Mouse (Mus musculus): ENCODE measurements around the gene Znrf4. TPM values are rescaled to one million over a fixed set of nuclear protein-coding genes. Genes with fewer than 3 reads are reported as not detected.

Gene Znrf4
- polyA plus RNA-seq (2015; fragmentation: Nextera tagmentation; extraction: Ambion mirVana) = not detected in 2 replicates

DNA sequence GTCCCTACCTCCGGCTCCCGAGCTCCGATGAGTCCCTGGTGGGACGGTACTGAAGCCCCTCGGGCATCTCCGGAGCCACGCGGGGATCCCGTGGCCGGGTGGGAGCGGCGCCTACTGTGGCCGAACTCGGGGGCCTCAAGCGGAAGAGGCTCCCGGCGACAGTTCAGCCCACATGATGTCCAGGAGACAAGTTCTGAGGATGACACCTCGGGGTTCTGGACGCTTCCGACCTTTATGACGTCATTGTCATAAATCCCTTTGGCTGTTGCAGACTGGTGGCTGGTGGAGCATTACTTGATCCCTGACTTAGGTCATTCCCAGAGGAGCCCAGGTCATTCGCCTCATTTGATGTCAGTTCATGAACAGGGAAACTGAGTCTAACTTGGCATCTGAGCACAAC is at the start of gene Znrf4:
Znrf4 (minus strand) TSS at position 122 of the 400 bp plus-strand sequence.
- ATAC-seq (ENCODE audit: insufficient number of reproducible peaks, insufficient read depth, low FRiP score, low TSS enrichment, low read depth) = no peak
- Histone ChIP-seq H3K4me3 (peak within 1 kb of the TSS; percentile 35), H3K9me3 (0 out of 2 replicates have a peak, but pooled peaks cover 3% of the 10 kb centered on the region), H3K4me2 (peak within 1 kb of the TSS; percentile 54), H3K9ac (peak within 1 kb of the TSS; percentile 46), H3K27ac (no peak within 1 kb of the TSS), H3K4me1 (peaks cover 42% of the 10 kb centered on the region), H3K27me3 (peaks cover 74% of the 10 kb centered on the region), H3K36me3 (no peaks in the 10 kb centered on the region)
- 65% methylated on average over 22 of the region's 22 CpGs for WGBS

DNA sequence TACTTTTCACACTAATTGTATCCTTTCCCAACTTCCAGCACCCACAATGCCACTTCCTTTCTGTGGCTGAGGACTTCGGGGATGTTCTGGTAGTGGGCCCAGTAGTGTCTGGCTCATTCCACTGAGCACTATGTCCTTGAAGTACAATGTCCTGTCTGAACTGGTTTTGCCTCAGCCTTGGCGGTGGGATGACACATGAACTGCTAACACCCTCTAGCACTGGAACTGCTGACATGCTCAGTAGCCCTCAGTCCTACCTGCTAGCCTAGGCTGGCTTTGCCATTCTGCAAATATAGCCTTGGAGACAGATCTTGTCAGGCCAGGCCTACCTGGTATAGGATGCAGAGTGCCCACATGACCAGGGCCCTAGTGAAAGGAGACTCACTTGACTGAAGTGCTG is 49.6 kb upstream of the Znrf4 start:
- 95% methylated on average over 2 of the region's 2 CpGs for WGBS
- H3K36me3 ChIP-seq = peaks cover 62% of the 10 kb centered on the region
- no peak for ATAC-seq (ENCODE audit: insufficient number of reproducible peaks, insufficient read depth, low FRiP score, low TSS enrichment, low read depth)

DNA sequence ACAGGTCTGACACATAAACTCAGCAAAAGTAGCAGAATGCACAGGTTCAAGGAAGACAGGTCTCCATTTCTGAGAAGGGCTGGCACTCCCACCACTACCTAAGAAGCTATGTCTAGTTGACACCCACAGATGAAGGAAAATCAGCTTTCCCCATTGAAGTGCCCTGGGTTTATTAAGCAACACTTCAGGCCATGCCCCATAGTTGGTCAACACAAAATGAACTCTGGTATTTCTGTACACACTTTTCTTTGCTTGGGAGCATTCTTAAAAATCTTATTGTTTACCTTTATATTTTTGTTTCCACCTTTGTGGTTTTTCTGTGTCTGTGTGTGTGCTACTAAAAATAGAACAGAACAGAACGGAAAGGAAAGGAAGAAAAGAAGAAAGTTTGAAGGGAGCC is 47.9 kb upstream of the Znrf4 start:
- H3K36me3 ChIP-seq = peaks cover 45% of the 10 kb centered on the region
- H3K27ac ChIP-seq = no peak overlapping the region
- H3K27me3 ChIP-seq = no peaks in the 10 kb centered on the region
- H3K9me3 ChIP-seq = no peaks in the 10 kb centered on the region
- WGBS = 69% methylated on average over 1 of the region's 1 CpGs
- no peaks in the 10 kb centered on the region for H3K4me1 ChIP-seq
- ATAC-seq (ENCODE audit: insufficient number of reproducible peaks, insufficient read depth, low FRiP score, low TSS enrichment, low read depth) = no peak
- H3K4me3 ChIP-seq = no peak overlapping the region
- H3K9ac ChIP-seq = no peak overlapping the region
- H3K4me2 ChIP-seq = no peak overlapping the region

More for the DNA sequence above, 49.6 kb upstream of the Znrf4 start:
- Histone ChIP-seq H3K9me3 (no peaks in the 10 kb centered on the region), H3K9ac (no peak overlapping the region), H3K27ac (no peak overlapping the region), H3K4me1 (no peaks in the 10 kb centered on the region), H3K27me3 (no peaks in the 10 kb centered on the region), H3K4me3 (no peak overlapping the region), H3K4me2 (no peak overlapping the region)

DNA sequence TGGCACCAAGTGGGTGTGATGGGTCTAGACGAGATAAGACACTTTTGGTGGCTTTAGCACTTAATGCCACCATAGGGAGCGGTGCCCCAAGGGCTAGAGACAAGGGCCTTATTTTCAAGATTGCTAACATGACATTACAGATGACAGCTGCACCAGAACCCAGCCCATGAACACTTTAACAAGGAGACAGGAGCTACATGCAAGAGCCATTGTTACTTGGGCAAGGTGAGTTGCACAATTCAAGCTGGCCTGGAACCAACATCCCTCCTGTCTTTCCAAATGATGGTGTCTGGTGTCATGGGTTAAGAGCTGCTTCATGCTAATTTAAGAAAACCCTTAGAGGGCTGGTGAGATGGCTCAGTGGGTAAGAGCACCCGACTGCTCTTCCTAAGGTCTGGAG is 47.2 kb upstream of the Znrf4 start:
- Histone ChIP-seq H3K9me3 (no peaks in the 10 kb centered on the region), H3K4me2 (no peak overlapping the region), H3K4me1 (no peaks in the 10 kb centered on the region), H3K4me3 (no peak overlapping the region), H3K36me3 (peaks cover 38% of the 10 kb centered on the region), H3K27ac (no peak overlapping the region), H3K9ac (no peak overlapping the region), H3K27me3 (no peaks in the 10 kb centered on the region)
- 70% methylated on average over 3 of the region's 3 CpGs for WGBS
- ATAC-seq (ENCODE audit: insufficient number of reproducible peaks, insufficient read depth, low FRiP score, low TSS enrichment, low read depth) = no peak

DNA sequence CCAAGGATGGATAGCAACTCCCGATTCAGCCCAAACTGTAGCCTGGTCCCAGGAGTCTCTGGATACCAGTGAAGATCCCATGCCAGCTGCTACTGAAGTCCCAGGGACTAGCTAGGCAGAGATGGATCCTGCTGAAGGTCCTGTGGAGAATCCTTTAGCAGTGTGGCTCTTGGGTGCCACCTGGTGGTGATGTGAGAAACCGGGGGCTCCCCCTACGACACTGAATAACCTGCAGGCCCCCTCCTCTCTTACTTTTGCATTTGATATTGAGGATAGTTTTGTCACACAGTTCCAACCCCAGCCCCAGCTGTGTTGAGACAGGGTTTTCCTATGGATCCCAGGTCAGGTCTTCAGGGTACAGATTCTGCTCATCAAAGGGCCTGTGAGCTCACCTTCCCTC is 46.2 kb upstream of the Znrf4 start:
- H3K9ac ChIP-seq = no peak overlapping the region
- no peaks in the 10 kb centered on the region for H3K27me3 ChIP-seq
- H3K27ac ChIP-seq = no peak overlapping the region
- no peak overlapping the region for H3K4me3 ChIP-seq
- H3K9me3 ChIP-seq = no peaks in the 10 kb centered on the region
- H3K4me1 ChIP-seq = no peaks in the 10 kb centered on the region
- H3K36me3 ChIP-seq = peaks cover 28% of the 10 kb centered on the region
- WGBS = 25% methylated on average over 3 of the region's 3 CpGs
- no peak overlapping the region for H3K4me2 ChIP-seq
- ATAC-seq (ENCODE audit: insufficient number of reproducible peaks, insufficient read depth, low FRiP score, low TSS enrichment, low read depth) = no peak

DNA sequence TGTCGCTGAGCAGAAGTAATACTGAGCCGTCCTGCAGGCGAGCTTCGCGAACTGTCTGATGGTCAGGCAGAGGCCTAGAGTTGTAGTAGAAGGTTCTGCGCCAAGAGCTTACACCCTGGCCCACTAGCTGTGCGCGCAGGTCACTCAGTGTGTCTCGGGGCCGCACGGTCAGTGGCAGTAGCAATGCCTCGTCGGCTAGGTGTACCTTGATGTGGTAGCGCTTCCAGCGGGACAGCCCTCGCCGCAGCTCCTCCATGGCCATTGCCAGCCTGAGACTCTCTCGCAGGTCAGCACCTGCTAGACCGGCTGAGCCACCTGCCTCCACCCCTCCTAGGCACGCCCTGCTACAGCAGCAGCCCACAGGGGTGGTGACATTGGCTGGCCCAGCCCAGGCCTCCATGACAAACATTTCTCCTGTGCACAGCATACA is 41.9 kb upstream of the Znrf4 start, which contains the start of gene Gm20219:
Gm20219 (minus strand) TSS at position 266 of the 430 bp plus-strand sequence.
- Histone ChIP-seq H3K4me2 (no peak within 1 kb of the TSS), H3K4me1 (peaks cover 10% of the 10 kb centered on the region), H3K27me3 (no peaks in the 10 kb centered on the region), H3K9ac (0 out of 2 replicates have a peak within 1 kb of the TSS, but pooled peaks have one; percentile 4), H3K27ac (0 out of 2 replicates have a peak within 1 kb of the TSS, but pooled peaks have one; percentile 55), H3K36me3 (0 out of 2 replicates have a peak, but pooled peaks cover 3% of the 10 kb centered on the region), H3K9me3 (no peaks in the 10 kb centered on the region), H3K4me3 (no peak within 1 kb of the TSS)
- ATAC-seq (ENCODE audit: insufficient number of reproducible peaks, insufficient read depth, low FRiP score, low TSS enrichment, low read depth) = no peak
- WGBS = 74% methylated on average over 20 of the region's 20 CpGs

DNA sequence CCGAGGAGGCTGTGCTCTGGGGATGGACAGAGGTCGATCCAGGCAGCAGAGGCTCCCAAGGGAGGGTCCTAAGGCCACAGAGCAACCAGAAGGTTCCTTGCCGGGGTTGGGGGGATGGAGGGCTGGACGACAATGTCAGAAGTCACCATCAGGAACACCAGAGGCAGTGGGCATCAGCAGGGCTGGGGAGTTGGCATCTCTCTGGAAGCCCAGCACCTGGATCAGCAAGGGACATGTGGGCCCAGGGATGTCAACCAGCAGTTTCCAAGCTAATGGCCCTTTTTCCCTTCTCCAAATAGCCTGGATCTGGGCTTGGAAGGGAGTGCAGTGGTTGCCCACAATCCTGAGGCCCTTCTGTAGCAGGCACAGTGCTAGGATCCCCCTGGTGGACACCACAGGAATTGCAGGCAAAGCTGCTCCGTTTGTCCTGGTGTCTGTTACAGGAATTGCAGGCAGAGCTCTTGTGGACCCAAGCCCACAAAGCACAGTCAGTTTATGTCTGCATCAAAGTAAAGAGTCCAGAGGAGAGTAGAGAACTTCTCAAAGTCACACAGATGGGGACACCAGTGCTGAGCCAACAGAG is 40.6 kb upstream of the Znrf4 start:
- H3K4me3 ChIP-seq = no peak overlapping the region
- 65% methylated on average over 5 of the region's 5 CpGs for WGBS
- no peak overlapping the region for H3K27ac ChIP-seq

DNA sequence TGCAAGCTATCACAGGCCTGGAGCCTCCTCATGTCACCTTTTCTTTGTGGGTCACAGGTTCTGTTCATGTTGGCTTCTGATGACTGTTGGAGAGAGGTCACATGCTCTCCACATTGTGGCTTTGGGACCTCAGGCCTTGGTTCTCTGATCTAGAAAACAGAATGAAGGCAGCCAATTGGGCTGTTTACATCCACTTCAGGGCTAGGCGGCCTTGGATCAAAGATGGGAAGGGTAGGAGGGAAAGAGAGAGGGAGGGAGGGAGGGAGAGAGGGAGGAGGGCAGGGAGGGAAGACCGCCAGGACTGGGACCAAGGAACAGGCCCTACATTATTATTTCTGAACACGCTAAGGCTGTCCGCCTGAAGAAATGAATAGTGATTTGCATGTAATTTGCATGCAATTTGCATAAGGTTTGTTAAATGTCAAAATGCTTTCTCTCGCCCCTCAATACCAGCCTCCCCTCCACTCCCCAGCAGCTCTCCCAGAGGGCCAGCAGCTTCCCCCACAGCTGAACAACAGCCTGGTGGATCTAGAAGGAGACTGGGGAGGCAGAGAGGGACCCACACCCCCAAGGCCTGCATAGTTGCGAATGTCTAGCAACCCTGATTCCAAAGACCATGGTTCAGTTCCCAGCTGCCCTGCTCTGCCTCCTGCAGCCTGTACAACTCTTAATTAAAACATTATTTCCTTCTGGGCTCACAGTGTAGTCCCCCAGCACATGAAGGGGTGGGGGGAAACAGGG is 39.8 kb upstream of the Znrf4 start:
- 0 out of 2 replicates have a peak, but pooled peaks cover 3% of the 10 kb centered on the region for H3K36me3 ChIP-seq
- H3K9ac ChIP-seq = no peak overlapping the region
- H3K27ac ChIP-seq = 0 out of 2 replicates have a peak overlapping the region, but pooled peaks have one; percentile 11
- no peak overlapping the region for H3K4me2 ChIP-seq
- H3K27me3 ChIP-seq = no peaks in the 10 kb centered on the region
- H3K4me1 ChIP-seq = peaks cover 19% of the 10 kb centered on the region
- WGBS = 77% methylated on average over 6 of the region's 6 CpGs
- ATAC-seq (ENCODE audit: insufficient number of reproducible peaks, insufficient read depth, low FRiP score, low TSS enrichment, low read depth) = no peak
- H3K9me3 ChIP-seq = no peaks in the 10 kb centered on the region
- H3K4me3 ChIP-seq = no peak overlapping the region

More for the DNA sequence above, 40.6 kb upstream of the Znrf4 start:
- Histone ChIP-seq H3K4me2 (no peak overlapping the region), H3K27me3 (no peaks in the 10 kb centered on the region), H3K9me3 (no peaks in the 10 kb centered on the region), H3K9ac (no peak overlapping the region), H3K36me3 (0 out of 2 replicates have a peak, but pooled peaks cover 3% of the 10 kb centered on the region), H3K4me1 (peaks cover 15% of the 10 kb centered on the region)
- no peak for ATAC-seq (ENCODE audit: insufficient number of reproducible peaks, insufficient read depth, low FRiP score, low TSS enrichment, low read depth)

DNA sequence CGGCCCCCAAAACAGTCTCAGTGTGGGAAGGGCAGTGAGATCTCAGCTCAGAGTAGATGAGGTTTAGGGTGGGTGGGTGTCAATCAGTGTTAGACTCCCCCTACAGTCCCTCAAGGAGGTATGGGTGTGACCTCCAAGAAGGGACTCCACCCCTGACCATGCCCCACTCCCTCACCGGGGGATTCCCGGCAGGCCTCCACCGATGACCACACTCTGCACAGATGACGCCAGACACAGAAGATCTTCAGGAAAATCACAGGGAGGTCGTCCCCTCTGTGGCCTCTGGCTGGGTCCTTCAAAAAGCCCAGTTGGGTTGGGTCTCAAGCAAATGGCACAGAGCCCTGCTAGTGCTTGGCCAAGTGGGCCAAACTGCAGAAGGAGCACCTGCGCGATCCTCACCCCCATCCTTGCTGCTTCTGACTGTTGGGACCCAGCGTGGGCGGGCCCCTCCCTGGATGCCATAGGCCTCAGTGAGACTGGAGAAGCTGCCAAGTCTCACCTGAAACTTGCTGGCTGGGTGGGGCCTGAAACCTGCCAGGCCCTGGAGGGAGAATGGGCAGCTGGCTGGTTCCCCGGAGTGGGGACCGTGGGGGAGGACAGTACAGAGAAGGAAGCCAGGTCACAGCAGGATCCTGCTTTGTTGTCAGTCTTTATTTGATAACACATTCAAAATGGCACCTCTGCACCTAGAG is 38.7 kb upstream of the Znrf4 start:
- H3K4me2 ChIP-seq = no peak overlapping the region
- peaks cover 20% of the 10 kb centered on the region for H3K4me1 ChIP-seq
- no peak overlapping the region for H3K9ac ChIP-seq
- no peaks in the 10 kb centered on the region for H3K27me3 ChIP-seq
- 0 out of 2 replicates have a peak, but pooled peaks cover 3% of the 10 kb centered on the region for H3K36me3 ChIP-seq
- H3K4me3 ChIP-seq = no peak overlapping the region
- no peak for ATAC-seq (ENCODE audit: insufficient number of reproducible peaks, insufficient read depth, low FRiP score, low TSS enrichment, low read depth)
- 0 out of 2 replicates have a peak overlapping the region, but pooled peaks have one; percentile 2 for H3K27ac ChIP-seq
- no peaks in the 10 kb centered on the region for H3K9me3 ChIP-seq
- 77% methylated on average over 12 of the region's 12 CpGs for WGBS

DNA sequence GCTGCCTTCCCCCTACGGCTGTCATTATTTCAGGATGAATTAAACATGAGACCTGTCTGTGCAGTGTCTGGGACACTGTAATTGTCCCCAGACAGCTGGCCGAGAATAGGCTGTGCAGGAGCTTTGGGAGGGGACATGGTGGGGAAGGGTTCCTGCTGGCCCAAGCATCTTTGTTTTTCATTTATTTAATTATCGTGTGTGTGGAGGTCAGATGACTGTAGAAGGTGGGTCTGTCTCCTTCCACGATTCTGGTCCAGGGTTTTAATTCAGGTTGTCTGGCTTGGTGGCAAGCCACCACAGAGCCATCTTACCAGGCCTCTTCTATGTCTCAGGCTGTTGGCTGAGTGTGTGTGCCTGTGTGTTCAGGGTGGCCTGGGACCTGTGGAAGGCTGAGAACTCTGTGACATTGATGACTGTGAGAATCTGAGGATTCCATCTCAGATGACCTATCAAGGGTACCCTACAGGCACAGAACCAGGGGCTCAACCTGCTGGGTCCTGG is 36.4 kb upstream of the Znrf4 start:
- H3K27ac ChIP-seq = no peak overlapping the region
- 0 out of 2 replicates have a peak, but pooled peaks cover 3% of the 10 kb centered on the region for H3K36me3 ChIP-seq

More for the DNA sequence above, 36.4 kb upstream of the Znrf4 start:
- Histone ChIP-seq H3K27me3 (no peaks in the 10 kb centered on the region), H3K4me3 (no peak overlapping the region), H3K4me1 (peaks cover 20% of the 10 kb centered on the region), H3K9ac (no peak overlapping the region), H3K9me3 (no peaks in the 10 kb centered on the region), H3K4me2 (no peak overlapping the region)
- 33% methylated on average over 4 of the region's 4 CpGs for WGBS
- ATAC-seq (ENCODE audit: insufficient number of reproducible peaks, insufficient read depth, low FRiP score, low TSS enrichment, low read depth) = no peak
